Mouse (Mus musculus): ENCODE measurements at regions not wholly inside any gene's neighbourhood (a gene's known extent, or its start where the extent isn't known, plus 50 kb on each side); places are given as distances from the start of the nearest gene placed in this dataset.

- TF ChIP-seq CTCF (IDR thresholded peaks at IDR 0.05; ENCODE audit: low read depth, low read length) (no peak), POLR2A (IDR thresholded peaks at IDR 0.05; ENCODE audit: borderline replicate concordance, low read depth, low read length) (no peak)
Observed at GRCm38 (mm10) chr6:51039486-51040180, 385.4 kb upstream of the Npvf start.

All from bone marrow macrophage, adult 2 months (primary cell).